Mouse (Mus musculus): ENCODE measurements around the gene H2-M10.6. TPM values are rescaled to one million over a fixed set of nuclear protein-coding genes. Genes with fewer than 3 reads are reported as not detected.

H2-M10.6 gene
- polyA plus RNA-seq (2012; rRNA removed) = not detected in 2 replicates

DNA sequence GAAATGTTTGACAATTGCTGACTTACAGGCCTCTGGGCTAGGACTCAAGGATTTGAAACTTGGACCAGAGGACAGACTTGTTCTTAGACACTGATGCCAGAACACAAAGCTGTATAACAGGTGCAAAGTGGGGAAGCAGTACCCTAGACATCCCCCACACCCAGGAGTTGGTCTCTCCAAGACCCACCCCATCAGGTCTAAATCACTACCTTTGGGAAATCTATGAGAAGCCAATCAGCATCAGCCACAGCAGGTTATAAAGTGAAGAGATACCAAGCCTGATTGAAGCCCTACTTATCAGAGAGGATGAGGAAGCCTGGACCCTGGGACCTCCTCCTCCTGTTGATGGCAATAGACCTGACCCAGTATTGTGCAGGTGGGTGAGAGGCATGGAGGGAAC, at the start of gene H2-M10.6:
Gene H2-M10.6 (plus strand): TSS at position 301 of the 400 bp plus-strand sequence.

DNA sequence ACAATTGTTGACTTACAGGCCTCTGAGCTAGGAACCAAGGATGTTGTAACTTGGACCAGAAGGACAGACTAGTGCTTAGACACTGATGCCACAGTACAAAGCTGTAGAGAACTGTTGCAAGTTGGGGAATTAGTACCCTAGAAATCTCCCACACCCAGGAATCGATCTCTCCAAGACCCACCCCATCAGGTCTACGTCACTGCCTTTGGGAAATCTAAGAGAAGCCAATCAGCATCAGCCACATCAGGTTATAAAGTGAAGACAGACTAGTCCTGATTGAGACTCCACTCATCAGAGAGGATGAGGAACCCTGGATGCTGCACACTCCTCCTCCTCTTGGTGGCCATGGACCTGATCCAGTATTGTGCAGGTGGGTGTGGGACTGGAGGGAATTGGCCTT, 39.4 kb upstream of the H2-M10.6 start, which contains the start of gene H2-M10.5:
Gene H2-M10.5 (plus strand): TSS at position 301 of the 400 bp plus-strand sequence.

DNA sequence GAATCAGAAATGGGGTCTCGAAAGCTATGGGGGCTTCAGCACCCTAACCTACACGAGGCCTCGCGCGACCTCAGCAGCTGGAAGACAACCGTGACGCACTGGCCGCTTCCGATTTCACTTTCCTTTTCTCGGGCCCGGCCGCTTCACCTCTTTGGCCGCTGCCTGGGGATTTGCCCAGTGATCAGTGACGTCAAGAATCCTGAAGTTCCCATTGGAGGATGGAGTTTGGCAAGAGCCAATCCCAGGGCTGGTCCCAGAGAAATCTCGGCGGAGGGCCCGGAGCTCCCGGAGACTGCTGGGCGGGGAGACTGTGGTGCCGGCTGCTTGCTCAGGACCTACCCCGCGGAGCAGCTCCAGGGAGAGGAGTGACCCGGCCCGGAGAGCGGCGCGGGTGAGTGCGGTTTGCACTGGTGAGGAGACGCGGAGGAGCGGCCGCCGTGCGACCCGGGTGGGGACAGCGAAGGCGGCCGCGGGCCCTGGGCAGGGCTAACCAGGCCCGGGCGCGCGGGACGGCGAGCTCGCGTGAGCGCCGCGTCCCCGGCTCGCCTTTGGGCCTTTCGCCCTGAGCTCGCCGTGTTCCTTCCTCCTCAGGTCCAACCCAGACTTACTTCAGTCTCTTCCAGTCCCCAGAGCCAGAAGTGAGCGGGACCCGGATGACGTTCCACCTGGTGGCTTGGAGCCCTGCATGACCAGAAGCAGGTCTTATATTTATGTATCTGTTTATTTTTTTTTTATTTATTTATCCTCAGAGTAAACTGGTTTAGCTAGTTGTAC, 25.1 kb downstream of the H2-M10.6 start, which contains the start of gene Trim26:
Gene Trim26 (plus strand): TSS at position 261 of the 774 bp plus-strand sequence.

Other genes with a start within 250 kb of the H2-M10.6 start
- not detected in 2 replicates for gene H2-M9, start 169.5 kb upstream of the H2-M10.6 start, polyA plus RNA-seq (2012; rRNA removed)
- not detected in 2 replicates for gene H2-M1, start 140.0 kb upstream of the H2-M10.6 start, polyA plus RNA-seq (2012; rRNA removed)
- not detected in 2 replicates for gene H2-M10.5, start 39.3 kb upstream of the H2-M10.6 start, polyA plus RNA-seq (2012; rRNA removed)
- gene Trim26, start 25.0 kb downstream of the H2-M10.6 start, polyA plus RNA-seq (2012; rRNA removed) = 35.7 and 40.5 TPM in 2 replicates
- gene Trim15, start 55.0 kb downstream of the H2-M10.6 start, polyA plus RNA-seq (2012; rRNA removed) = 0.09 and 0.11 TPM in 2 replicates
- gene Trim10, start 57.4 kb downstream of the H2-M10.6 start, polyA plus RNA-seq (2012; rRNA removed) = 0.29 and 0.55 TPM in 2 replicates
- 0.16 TPM in 1 of 2 replicates, not detected in the other for gene Trim40, start 78.0 kb downstream of the H2-M10.6 start, polyA plus RNA-seq (2012; rRNA removed)
- 0.02 TPM in 1 of 2 replicates, not detected in the other for gene Trim31, start 85.9 kb downstream of the H2-M10.6 start, polyA plus RNA-seq (2012; rRNA removed)
- gene Rnf39, start 130.7 kb downstream of the H2-M10.6 start, polyA plus RNA-seq (2012; rRNA removed) = 0.25 and 0.30 TPM in 2 replicates
- 163 and 175 TPM in 2 replicates for gene Ppp1r11, start 139.6 kb downstream of the H2-M10.6 start, polyA plus RNA-seq (2012; rRNA removed)
- 59.2 and 62.7 TPM in 2 replicates for gene Znrd1, start 146.4 kb downstream of the H2-M10.6 start, polyA plus RNA-seq (2012; rRNA removed)
- 4.9 and 5.0 TPM in 2 replicates for gene Znrd1as, start 146.4 kb downstream of the H2-M10.6 start, polyA plus RNA-seq (2012; rRNA removed)
- 1.4 and 2.1 TPM in 2 replicates for gene 2410137M14Rik, start 169.1 kb downstream of the H2-M10.6 start, polyA plus RNA-seq (2012; rRNA removed)
- 14.7 and 16.0 TPM in 2 replicates for gene H2-M5, start 177.4 kb downstream of the H2-M10.6 start, polyA plus RNA-seq (2012; rRNA removed)
- gene Zfp57, start 189.0 kb downstream of the H2-M10.6 start, polyA plus RNA-seq (2012; rRNA removed) = 401 and 458 TPM in 2 replicates
- gene Mog, start 211.2 kb downstream of the H2-M10.6 start, polyA plus RNA-seq (2012; rRNA removed) = 0.04 and 0.11 TPM in 2 replicates
- 205 and 209 TPM in 2 replicates for gene Gabbr1, start 233.8 kb downstream of the H2-M10.6 start, polyA plus RNA-seq (2012; rRNA removed)

Data from central nervous system, embryonic 14 days (tissue).